Mouse (Mus musculus) layer of hippocampus, adult 2 months (tissue): ENCODE measurements around the gene Myom3. TPM values are rescaled to one million over a fixed set of nuclear protein-coding genes. Genes with fewer than 3 reads are reported as not detected.
A peak's percentile ranks its signal among the peaks of the same experiment; 100 is the strongest.

Source experiments
- DNase-seq, 2 experiments: peaks; one replicate each; pipeline ENCODE4 v3.0.0; 2022; ENCODE audit warnings: low spot score in 2 of 2
- H3K27ac ChIP-seq: fragments of 200-600 bp; 2 replicates; pipeline ENCODE4 v1.8.1; 2022
- H3K4me3 ChIP-seq: fragments of 200-600 bp; 2 replicates; pipeline ENCODE4 v1.8.1; 2022; ENCODE audit warnings: mild to moderate bottlenecking
- CTCF ChIP-seq: fragments of 200-600 bp; conservative IDR thresholded peaks from 2 replicates; pipeline ENCODE4 v1.8.1; 2022; ENCODE audit warnings: antibody characterized with exemption, mild to moderate bottlenecking, moderate library complexity
- total RNA-seq, 2 experiments: library from RNA; stranded (reverse); gene quantifications; 2 replicates each; pipeline ENCODE4 v1.2.3; 2021

Myom3 gene
- total RNA-seq, 2 experiments from 2014 or later = 0.56 to 0.76 TPM

- TF ChIP-seq CTCF = no peak
- no peak overlapping the region for H3K27ac ChIP-seq
- DNase-seq = no peak
- no peak overlapping the region for H3K4me3 ChIP-seq
Observed at GRCm38 (mm10) chr4:135739672-135740071, 19.8 kb upstream of the Myom3 start.

GRCm38 (mm10) chr4:135743520-135743919, 16.0 kb upstream of the Myom3 start:
- no peak overlapping the region for H3K27ac ChIP-seq
- DNase-seq = no peak
- TF ChIP-seq CTCF = no peak
- no peak overlapping the region for H3K4me3 ChIP-seq

- Histone ChIP-seq H3K27ac (no peak overlapping the region), H3K4me3 (no peak overlapping the region)
- DNase-seq = no peak
- TF ChIP-seq CTCF = no peak
Observed at GRCm38 (mm10) chr4:135744726-135745448, 14.6 kb upstream of the Myom3 start.

- no peak for DNase-seq
- no peak overlapping the region for H3K4me3 ChIP-seq
- H3K27ac ChIP-seq = no peak overlapping the region
- no peak for TF ChIP-seq CTCF
Observed at GRCm38 (mm10) chr4:135745613-135746012, 13.9 kb upstream of the Myom3 start.

- peak; percentile 37; the same call in 1 of the 2 replicates for TF ChIP-seq CTCF
- H3K27ac ChIP-seq = no peak overlapping the region
- no peak overlapping the region for H3K4me3 ChIP-seq
- DNase-seq = no peak
Observed at GRCm38 (mm10) chr4:135750896-135751295, 8.6 kb upstream of the Myom3 start.

- no peak overlapping the region for H3K4me3 ChIP-seq
- H3K27ac ChIP-seq = no peak overlapping the region
- TF ChIP-seq CTCF = no peak
- DNase-seq = no peak
Observed at GRCm38 (mm10) chr4:135752106-135752778, 7.3 kb upstream of the Myom3 start.

GRCm38 (mm10) chr4:135752779-135753164, 6.7 kb upstream of the Myom3 start:
- Histone ChIP-seq H3K4me3 (no peak overlapping the region), H3K27ac (no peak overlapping the region)
- TF ChIP-seq CTCF = no peak
- DNase-seq = no peak

- peak; percentile 53 for TF ChIP-seq CTCF
- Histone ChIP-seq H3K27ac (no peak overlapping the region), H3K4me3 (no peak overlapping the region)
- no peak for DNase-seq
Observed at GRCm38 (mm10) chr4:135758331-135758730, 1.2 kb upstream of the Myom3 start.

- Histone ChIP-seq H3K4me3 (no peak overlapping the region), H3K27ac (no peak overlapping the region)
- DNase-seq = no peak
- no peak for TF ChIP-seq CTCF
Observed at GRCm38 (mm10) chr4:135758825-135759224, 690 bp upstream of the Myom3 start.

GRCm38 (mm10) chr4:135761048-135761447, 1.5 kb downstream of the Myom3 start:
- no peak overlapping the region for H3K27ac ChIP-seq
- no peak for TF ChIP-seq CTCF
- no peak for DNase-seq
- no peak overlapping the region for H3K4me3 ChIP-seq

GRCm38 (mm10) chr4:135761569-135761968, 2.1 kb downstream of the Myom3 start:
- H3K4me3 ChIP-seq = no peak overlapping the region

GRCm38 (mm10) chr4:135762251-135762906, 2.9 kb downstream of the Myom3 start:
- DNase-seq = peak in 1 of 2 experiments; percentile 7
- no peak for TF ChIP-seq CTCF
- Histone ChIP-seq H3K27ac (no peak overlapping the region), H3K4me3 (peak overlapping the region; percentile 2; the same call in 1 of the 2 replicates)

More at GRCm38 (mm10) chr4:135761569-135761968, 2.1 kb downstream of the Myom3 start:
- no peak for TF ChIP-seq CTCF
- H3K27ac ChIP-seq = no peak overlapping the region
- DNase-seq = no peak

- TF ChIP-seq CTCF = no peak
Observed at GRCm38 (mm10) chr4:135764700-135765099, 5.2 kb downstream of the Myom3 start.

GRCm38 (mm10) chr4:135765707-135766106, 6.2 kb downstream of the Myom3 start:
- Histone ChIP-seq H3K27ac (no peak overlapping the region), H3K4me3 (no peak overlapping the region)
- no peak for TF ChIP-seq CTCF
- DNase-seq = no peak

More at GRCm38 (mm10) chr4:135764700-135765099, 5.2 kb downstream of the Myom3 start:
- Histone ChIP-seq H3K27ac (no peak overlapping the region), H3K4me3 (no peak overlapping the region)
- DNase-seq = no peak
